Mouse (Mus musculus) MEL (cell line): ENCODE data around the gene Triml2. TPM values are rescaled to one million over a fixed set of nuclear protein-coding genes. Genes with fewer than 3 reads are reported as not detected.

Source experiments
- DNase-seq: peaks from one replicate; pipeline ENCODE4 v3.0.0; 2011; ENCODE audit warnings: low read depth, low spot score
- H3K27ac ChIP-seq: 2 replicates; pipeline ENCODE4 v1.5.1; 2012; ENCODE audit warnings: low read depth, mild to moderate bottlenecking, control low read depth, low read length, moderate library complexity; ENCODE audit not compliant: control insufficient read depth
- H3K27me3 ChIP-seq, 2 experiments: fragments of 150-350 bp in 1 of 2; sonication (generic) in 1 of 2; 2 replicates each; pipeline ENCODE4 v1.6.1; 2012; ENCODE audit warnings: low read length in 2 of 2, mild to moderate bottlenecking in 2 of 2, improper control_type of control experiment in 1 of 2, moderate library complexity in 1 of 2; ENCODE audit not compliant: insufficient read depth in 2 of 2, control insufficient read depth in 1 of 2
- H3K36me3 ChIP-seq, 2 experiments: 2 replicates each; pipeline ENCODE4 v1.6.1; 2012 to 2014; ENCODE audit warnings: low read length in 2 of 2, improper control_type of control experiment in 1 of 2, inconsistent platforms in 1 of 2, mild to moderate bottlenecking in 1 of 2; ENCODE audit not compliant: insufficient read depth in 2 of 2, control insufficient read depth in 1 of 2
- H3K4me1 ChIP-seq, 2 experiments: fragments of 150-350 bp in 1 of 2; sonication (generic) in 1 of 2; 2 replicates each; pipeline ENCODE4 v1.6.1; 2012; ENCODE audit warnings: low read length in 2 of 2, improper control_type of control experiment in 1 of 2, mild to moderate bottlenecking in 1 of 2; ENCODE audit not compliant: insufficient read depth in 2 of 2, control insufficient read depth in 1 of 2
- H3K4me3 ChIP-seq, 2 experiments: fragments of 150-350 bp in 1 of 2; sonication (generic) in 1 of 2; 2 replicates each; pipeline ENCODE4 v1.5.1; 2012; ENCODE audit warnings: low read depth in 2 of 2, low read length in 2 of 2, mild to moderate bottlenecking in 2 of 2, moderate library complexity in 2 of 2, control low read depth in 1 of 2, improper control_type of control experiment in 1 of 2; ENCODE audit not compliant: control insufficient read depth in 1 of 2, insufficient read depth in 1 of 2
- H3K79me2 ChIP-seq: 2 replicates; pipeline ENCODE4 v1.6.1; 2012; ENCODE audit warnings: mild to moderate bottlenecking, low read length, moderate library complexity; ENCODE audit not compliant: control insufficient read depth, poor library complexity, insufficient read depth
- H3K9ac ChIP-seq: 2 replicates; pipeline ENCODE4 v1.6.1; 2012; ENCODE audit warnings: low read depth, mild to moderate bottlenecking, control low read depth, low read length, moderate library complexity; ENCODE audit not compliant: control insufficient read depth, poor library complexity, severe bottlenecking
- H3K9me3 ChIP-seq: fragments of 150-350 bp; sonication (generic); replicated peaks from 2 replicates; pipeline ENCODE4 v1.6.1; 2012; ENCODE audit warnings: mild to moderate bottlenecking, low read length, improper control_type of control experiment, moderate library complexity; ENCODE audit not compliant: insufficient read depth
- CHD1 ChIP-seq: IDR thresholded peaks from 2 replicates; pipeline ENCODE4 v1.6.1; 2012; ENCODE audit warnings: low read depth, mild to moderate bottlenecking, inconsistent platforms, low read length, improper control_type of control experiment
- CTCF ChIP-seq, 3 experiments: IDR thresholded peaks in 2 of 3; conservative IDR thresholded peaks in 1 of 3; 2 replicates each; pipeline ENCODE4 v1.5.1; 2011 to 2012; ENCODE audit warnings: low read length in 3 of 3, low read depth in 2 of 3, mild to moderate bottlenecking in 2 of 3, improper control_type of control experiment in 1 of 3, inconsistent platforms in 1 of 3, mixed read lengths in 1 of 3, moderate library complexity in 1 of 3; ENCODE audit not compliant: control insufficient read depth in 1 of 3, insufficient read depth in 1 of 3, poor library complexity in 1 of 3, severe bottlenecking in 1 of 3
- E2F4 ChIP-seq: IDR thresholded peaks from 2 replicates; pipeline ENCODE4 v1.6.1; 2011; ENCODE audit warnings: low read depth, low read length, improper control_type of control experiment, borderline replicate concordance
- GABPA ChIP-seq: IDR thresholded peaks from 2 replicates; pipeline ENCODE4 v1.6.1; 2012; ENCODE audit warnings: low read depth, mild to moderate bottlenecking, inconsistent platforms, low read length, improper control_type of control experiment, moderate library complexity
- MAFK ChIP-seq: IDR thresholded peaks from 2 replicates; pipeline ENCODE4 v1.6.1; 2011; ENCODE audit warnings: low read depth, mild to moderate bottlenecking, low read length, improper control_type of control experiment, borderline replicate concordance
- MAX ChIP-seq: IDR thresholded peaks from 2 replicates; pipeline ENCODE4 v1.6.1; 2011; ENCODE audit warnings: low read length, improper control_type of control experiment
- MXI1 ChIP-seq: IDR thresholded peaks from 2 replicates; pipeline ENCODE4 v1.6.1; 2011; ENCODE audit warnings: mild to moderate bottlenecking, low read depth, low read length, improper control_type of control experiment
- MYB ChIP-seq: IDR thresholded peaks from 2 replicates; pipeline ENCODE4 v1.6.1; 2011; ENCODE audit warnings: mild to moderate bottlenecking, low read depth, low read length, improper control_type of control experiment
- POLR2A ChIP-seq, 2 experiments: IDR thresholded peaks; 2 replicates each; pipeline ENCODE4 v1.6.1; 2011 to 2012; ENCODE audit warnings: low read length in 2 of 2, mild to moderate bottlenecking in 2 of 2, control low read depth in 1 of 2, improper control_type of control experiment in 1 of 2, low read depth in 1 of 2, moderate library complexity in 1 of 2; ENCODE audit not compliant: control insufficient read depth in 1 of 2, insufficient read depth in 1 of 2, poor library complexity in 1 of 2
- POLR2AphosphoS5 ChIP-seq: IDR thresholded peaks from 2 replicates; pipeline ENCODE4 v1.6.1; 2012; ENCODE audit warnings: low read depth, borderline replicate concordance, mild to moderate bottlenecking, inconsistent platforms, low read length, moderate library complexity, mixed read lengths
- RAD21 ChIP-seq: IDR thresholded peaks from 2 replicates; pipeline ENCODE4 v1.6.1; 2011; ENCODE audit warnings: mild to moderate bottlenecking, low read depth, low read length, improper control_type of control experiment
- RCOR1 ChIP-seq: IDR thresholded peaks from 2 replicates; pipeline ENCODE4 v1.6.1; 2012; ENCODE audit warnings: low read depth, mild to moderate bottlenecking, inconsistent platforms, low read length, improper control_type of control experiment
- SIN3A ChIP-seq: IDR thresholded peaks from 2 replicates; pipeline ENCODE4 v1.6.1; 2012; ENCODE audit warnings: low read length, improper control_type of control experiment, inconsistent platforms
- TBP ChIP-seq: IDR thresholded peaks from 2 replicates; pipeline ENCODE4 v1.8.0; 2011; ENCODE audit warnings: low read depth, low read length, improper control_type of control experiment
- TCF12 ChIP-seq: IDR thresholded peaks from 2 replicates; pipeline ENCODE4 v1.6.1; 2014; ENCODE audit warnings: low read depth, mild to moderate bottlenecking, inconsistent platforms, low read length, improper control_type of control experiment, moderate library complexity
- ZC3H11A ChIP-seq: IDR thresholded peaks from 2 replicates; pipeline ENCODE4 v1.6.1; 2012; ENCODE audit warnings: low read depth, mild to moderate bottlenecking, inconsistent platforms, low read length, improper control_type of control experiment
- ZKSCAN1 ChIP-seq: IDR thresholded peaks from 2 replicates; pipeline ENCODE4 v1.6.1; 2012; ENCODE audit warnings: low read depth, mild to moderate bottlenecking, inconsistent platforms, low read length, improper control_type of control experiment, moderate library complexity
- ZNF384 ChIP-seq: IDR thresholded peaks from 2 replicates; pipeline ENCODE4 v1.6.1; 2012; ENCODE audit warnings: low read depth, mild to moderate bottlenecking, inconsistent platforms, low read length, improper control_type of control experiment
- polyA plus RNA-seq, 2 experiments: library from polyadenylated mRNA; stranded (reverse) in 1 of 2; unstranded in 1 of 2; fragments of >175 nt in 1 of 2; fragments of >200 nt in 1 of 2; gene quantifications; 2 replicates each; pipeline versions ENCODE4 v1.2.1 to v1.2.4; 2012; ENCODE audit warnings: low replicate concordance in 2 of 2, low read depth in 1 of 2; ENCODE audit not compliant: insufficient read length in 2 of 2, insufficient read depth in 1 of 2, missing spikeins in 1 of 2
- total RNA-seq: library from RNA; depleted of rRNA; stranded (reverse); fragments of 300-350 nt; gene quantifications from 2 replicates; pipeline ENCODE4 v1.2.3, GENCODE M21; 2012

Triml2 gene
- total and polyA plus RNA-seq, 3 experiments = not detected

- H3K9ac ChIP-seq = no peak overlapping the region
- H3K36me3 ChIP-seq = no peaks in the 10 kb centered on the region
- no peak for DNase-seq
- peak in 1 of 3 experiments; percentile 11; a peak in 1 of 6 replicates for TF ChIP-seq CTCF (IDR thresholded peaks at IDR 0.05 in 2 of 3, conservative IDR thresholded peaks at IDR 0.05 in 1 of 3; ENCODE audit: control insufficient read depth in 1 of 3, insufficient read depth in 1 of 3, low read depth in 2 of 3, low read length in 3 of 3, poor library complexity in 1 of 3, severe bottlenecking in 1 of 3)
- no peak for TF ChIP-seq TCF12
- TF ChIP-seq E2F4 = no peak
- TF ChIP-seq RAD21 = no peak; the same call in 1 of the 2 replicates
- TF ChIP-seq TBP = no peak
- no peaks in the 10 kb centered on the region for H3K9me3 ChIP-seq
- H3K4me1 ChIP-seq = no peaks in the 10 kb centered on the region
- H3K27me3 ChIP-seq = no peaks in the 10 kb centered on the region
- H3K27ac ChIP-seq = no peak overlapping the region
- H3K79me2 ChIP-seq = no peaks in the 10 kb centered on the region
- no peak overlapping the region for H3K4me3 ChIP-seq
Measured at GRCm38 (mm10) chr8:43149307-43149706, 31.0 kb upstream of the Triml2 start.

- no peak for DNase-seq
- Histone ChIP-seq H3K4me1 (no peaks in the 10 kb centered on the region), H3K9ac (no peak overlapping the region), H3K36me3 (no peaks in the 10 kb centered on the region)
- TF ChIP-seq POLR2A (IDR thresholded peaks at IDR 0.05; ENCODE audit: control insufficient read depth in 1 of 2, insufficient read depth in 1 of 2, low read depth in 1 of 2, low read length in 2 of 2, poor library complexity in 1 of 2) = no peak
- no peak for TF ChIP-seq ZNF384
- no peak for TF ChIP-seq MYB
- TF ChIP-seq RCOR1 = no peak
- no peak for TF ChIP-seq TCF12
- no peak for TF ChIP-seq ZC3H11A
- TF ChIP-seq GABPA = no peak
- TF ChIP-seq ZKSCAN1 = no peak
- no peak for TF ChIP-seq MAFK
- TF ChIP-seq CHD1 = no peak
- TF ChIP-seq MXI1 = no peak
- no peak for TF ChIP-seq POLR2AphosphoS5
- no peak for TF ChIP-seq MAX
- TF ChIP-seq SIN3A = no peak
- TF ChIP-seq, all 39 proteins: peak for 0
- H3K79me2 ChIP-seq = no peaks in the 10 kb centered on the region
- H3K27ac ChIP-seq = no peak overlapping the region
- H3K4me3 ChIP-seq = no peak overlapping the region
- H3K9me3 ChIP-seq = no peaks in the 10 kb centered on the region
- no peaks in the 10 kb centered on the region for H3K27me3 ChIP-seq
Measured at GRCm38 (mm10) chr8:43163255-43163654, 17.1 kb upstream of the Triml2 start.
